ENCODE assay signal across 8 mouse cellular contexts in the genomic region with DNA sequence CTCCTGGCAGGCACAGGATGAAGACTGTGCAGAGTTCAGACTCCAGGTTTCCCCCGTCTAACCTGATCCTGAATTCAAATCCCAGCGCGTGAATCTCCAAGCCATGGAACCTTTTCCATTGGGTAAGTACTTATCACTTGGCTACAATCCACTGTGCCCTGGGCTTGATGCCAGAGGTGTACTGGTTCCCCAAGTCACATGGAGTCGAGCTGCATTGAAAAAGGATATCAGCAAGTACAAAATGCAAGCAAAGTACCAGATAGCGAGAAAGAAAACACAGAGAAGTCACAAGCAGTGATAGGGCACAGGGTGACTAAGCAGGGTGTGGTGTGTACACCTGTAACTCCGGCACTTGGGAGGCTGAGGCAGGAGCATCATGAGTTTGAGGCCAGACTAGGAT. TPM values are rescaled to one million over a fixed set of nuclear protein-coding genes. Genes with fewer than 3 reads are reported as not detected.
DNase-seq lines count a peak whose midpoint lies in the region; ATAC-seq and TF ChIP-seq lines count a peak whose summit lies in the region.
"Had no signal": no experiment of that assay in that cellular context is flagged by ENCODE, and none has a peak within 500 bp of the region (broad histone marks: within the 10 kb centered on the region; RNA-seq: fewer than 3 reads in every experiment).

No protein-coding gene starts in this region.

- no peak overlapping the region for H3K4me2 ChIP-seq in heart, embryonic 16.5 days (ENCODE audit: low read depth, low read length)
- no peak overlapping the region for H3K4me2 ChIP-seq in hindbrain, embryonic 11.5 days (replicated peaks; ENCODE audit: low read depth, low read length)
- no peak overlapping the region for H3K4me2 ChIP-seq in midbrain, postnatal 0 days (ENCODE audit: low read depth, low read length, poor library complexity, severe bottlenecking)
- H3K4me2 ChIP-seq: limb, embryonic 13.5 days had no signal

- 42% methylated on average over 6 of the region's 6 CpGs for WGBS in heart, embryonic 16.5 days
- 57% methylated on average over 6 of the region's 6 CpGs for WGBS in lung, adult 2 months
- WGBS in hindbrain, embryonic 11.5 days = 94% methylated on average over 6 of the region's 6 CpGs
- WGBS in midbrain, postnatal 0 days = 91% methylated on average over 6 of the region's 6 CpGs

- peak; percentile 51 to 55 for DNase-seq in adrenal gland, adult 18-20 months (ENCODE audit: low spot score in 2 of 2)
- peak; percentile 64 for DNase-seq in brain, adult 2 months (ENCODE audit: low read depth, low spot score)
- peak; percentile 42 for DNase-seq in lung, adult 2 months
- no peak for DNase-seq in hindbrain, embryonic 11.5 days (ENCODE audit: low spot score)
- no peak for DNase-seq in midbrain, postnatal 0 days (ENCODE audit: low spot score)

- no peak for TF ChIP-seq CTCF in lung, adult 2 months (IDR thresholded peaks at IDR 0.05; ENCODE audit: insufficient read depth, low read length)
- TF ChIP-seq CTCF in midbrain, postnatal 0 days (IDR thresholded peaks at IDR 0.05) = no peak

- H3K9me3 ChIP-seq in heart, embryonic 16.5 days (replicated peaks; ENCODE audit: control insufficient read depth, low read length) = no peaks in the 10 kb centered on the region
- no peaks in the 10 kb centered on the region for H3K9me3 ChIP-seq in hindbrain, embryonic 11.5 days (ENCODE audit: control insufficient read depth, low read length)
- H3K9me3 ChIP-seq in midbrain, postnatal 0 days (ENCODE audit: low read length) = no peaks in the 10 kb centered on the region
- H3K9me3 ChIP-seq: limb, embryonic 13.5 days had no signal

- no peak for TF ChIP-seq POLR2A in lung, adult 2 months (IDR thresholded peaks at IDR 0.05; ENCODE audit: borderline replicate concordance, extremely low read depth, low read depth, low read length)

- H3K27me3 ChIP-seq in heart, embryonic 16.5 days (ENCODE audit: control insufficient read depth, insufficient read depth, low read length) = no peaks in the 10 kb centered on the region
- H3K27me3 ChIP-seq in hindbrain, embryonic 11.5 days (ENCODE audit: control insufficient read depth, insufficient read depth, low read length) = no peaks in the 10 kb centered on the region
- no peaks in the 10 kb centered on the region for H3K27me3 ChIP-seq in midbrain, postnatal 0 days (ENCODE audit: insufficient read depth, low read length)
- H3K27me3 ChIP-seq: limb, embryonic 13.5 days had no signal

- 0 out of 2 replicates have a peak, but pooled peaks cover 3% of the 10 kb centered on the region for H3K36me3 ChIP-seq in heart, embryonic 16.5 days (ENCODE audit: control insufficient read depth, insufficient read depth)
- H3K36me3 ChIP-seq in hindbrain, embryonic 11.5 days (ENCODE audit: control insufficient read depth, insufficient read depth, low read length) = no peaks in the 10 kb centered on the region
- H3K36me3 ChIP-seq in midbrain, postnatal 0 days (ENCODE audit: insufficient read depth, low read length) = no peaks in the 10 kb centered on the region

- H3K9ac ChIP-seq in heart, embryonic 16.5 days (ENCODE audit: low read length) = no peak overlapping the region
- no peak overlapping the region for H3K9ac ChIP-seq in hindbrain, embryonic 11.5 days (ENCODE audit: low read depth, low read length)
- no peak overlapping the region for H3K9ac ChIP-seq in midbrain, postnatal 0 days (replicated peaks; ENCODE audit: low read length, poor library complexity, severe bottlenecking)

- no peak overlapping the region for H3K4me3 ChIP-seq in heart, embryonic 16.5 days (ENCODE audit: low read length)
- H3K4me3 ChIP-seq in lung, adult 2 months (replicated peaks; ENCODE audit: extremely low read depth, low read depth, low read length) = no peak overlapping the region
- H3K4me3 ChIP-seq in hindbrain, embryonic 11.5 days (ENCODE audit: low read depth, low read length) = no peak overlapping the region
- H3K4me3 ChIP-seq in midbrain, postnatal 0 days (ENCODE audit: low read depth, low read length) = no peak overlapping the region
- H3K4me3 ChIP-seq: limb, embryonic 13.5 days had no signal

- peaks cover 33% of the 10 kb centered on the region for H3K4me1 ChIP-seq in heart, embryonic 16.5 days (ENCODE audit: control insufficient read depth, insufficient read depth, low read length)
- peaks cover 13% of the 10 kb centered on the region for H3K4me1 ChIP-seq in lung, adult 2 months (ENCODE audit: control insufficient read depth, insufficient read depth, low read length)
- H3K4me1 ChIP-seq in hindbrain, embryonic 11.5 days (replicated peaks; ENCODE audit: control insufficient read depth, insufficient read depth, low read length) = no peaks in the 10 kb centered on the region
- H3K4me1 ChIP-seq in midbrain, postnatal 0 days (ENCODE audit: insufficient read depth, low read length) = no peaks in the 10 kb centered on the region

- ATAC-seq in heart, embryonic 16.5 days (replicated peaks; ENCODE audit: extremely low read depth, insufficient read depth, low FRiP score) = peak; percentile 45; the same call in 1 of the 2 replicates
- ATAC-seq in frontal cortex, adult (ENCODE audit: low TSS enrichment) = no peak
- no peak for ATAC-seq in hindbrain, embryonic 11.5 days (ENCODE audit: low FRiP score)
- no peak for ATAC-seq in midbrain, postnatal 0 days (ENCODE audit: low FRiP score)

- H3K27ac ChIP-seq in heart, embryonic 16.5 days (ENCODE audit: low read length) = 0 out of 2 replicates have a peak overlapping the region, but pooled peaks have one; percentile 14
- no peak overlapping the region for H3K27ac ChIP-seq in hindbrain, embryonic 11.5 days (ENCODE audit: low read depth, low read length)
- H3K27ac ChIP-seq in midbrain, postnatal 0 days (ENCODE audit: low read depth, low read length) = no peak overlapping the region
- H3K27ac ChIP-seq: limb, embryonic 13.5 days had no signal

RNA-seq across cellular contexts. Expression of a gene that starts 14.9 kb away (rescaled TPM):
- total RNA-seq in adrenal gland, adult 18-20 months (2021) = 10 to 100 TPM; 73.1 to 79.5 TPM
- 65.7 and 66.8 TPM in 2 replicates for polyA plus RNA-seq in heart, embryonic 16.5 days (2015; fragmentation: Nextera tagmentation; extraction: Ambion mirVana)
- 47.7 and 59.1 TPM in 2 replicates for polyA plus RNA-seq in lung, adult 2 months (2012; rRNA removed)
- 40.2 and 54.7 TPM in 2 replicates for polyA plus RNA-seq in hindbrain, embryonic 11.5 days (2014; fragmentation: Nextera tagmentation; extraction: Ambion mirVana)
- 20.6 and 29.2 TPM in 2 replicates for total RNA-seq in midbrain, postnatal 0 days (2014; rRNA removed)
- polyA plus RNA-seq in midbrain, postnatal 0 days (2015; fragmentation: Nextera tagmentation; extraction: Ambion mirVana) = 13.9 and 15.4 TPM in 2 replicates

Comparison
In these comparisons a context has a peak if more than half of its experiments do, and no peak if none do; other contexts are left out.
1. DNase-seq: peak in adrenal gland, adult 18-20 months (2 of 2), brain, adult 2 months (single experiment) and lung, adult 2 months (single experiment); none in hindbrain, embryonic 11.5 days (single experiment) and midbrain, postnatal 0 days (single experiment).